Mouse (Mus musculus): ENCODE measurements at regions not wholly inside any gene's neighbourhood (a gene's known extent, or its start where the extent isn't known, plus 50 kb on each side); places are given as distances from the start of the nearest gene placed in this dataset.

DNA sequence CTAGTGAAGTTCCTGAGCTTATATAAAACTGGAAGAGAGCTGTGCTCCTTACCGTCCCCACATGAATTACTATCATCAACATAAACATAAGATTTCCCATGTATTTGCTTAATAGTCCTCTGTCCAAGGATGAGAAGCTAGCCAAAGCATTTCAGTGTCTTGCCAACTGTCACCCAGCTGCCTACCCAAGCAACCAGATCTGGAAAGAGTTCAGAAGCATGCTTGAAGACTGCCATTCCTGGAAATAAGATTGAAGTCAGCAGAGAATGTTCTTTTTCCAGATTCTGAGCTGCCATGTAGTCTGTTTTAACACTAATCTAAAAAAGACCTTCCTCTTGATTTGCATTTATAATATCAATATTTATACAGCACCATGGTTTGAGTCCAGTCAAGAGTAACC is 131.9 kb upstream of the Speer3 start:
- TF ChIP-seq CTCF (conservative IDR thresholded peaks at IDR 0.05; ENCODE audit: low read length): no peak
- no peak for TF ChIP-seq NANOG (IDR thresholded peaks at IDR 0.05; ENCODE audit: borderline replicate concordance, low read length)
